Mouse (Mus musculus) CH12.LX (cell line): Measurements from ENCODE around the gene Cenpp. TPM values are rescaled to one million over a fixed set of nuclear protein-coding genes. Genes with fewer than 3 reads are reported as not detected.

ENCODE experiments used
- DNase-seq: peaks from one replicate; pipeline ENCODE4 v3.0.0-alpha.2; 2013; ENCODE audit errors: extremely low read depth
- H3K27ac ChIP-seq: 2 replicates; pipeline ENCODE4 v1.5.1; 2012; ENCODE audit warnings: low read depth, mild to moderate bottlenecking, control low read depth, moderate library complexity; ENCODE audit not compliant: insufficient read depth
- H3K27me3 ChIP-seq: replicated peaks from 2 replicates; pipeline ENCODE3; 2012; ENCODE audit warnings: inconsistent platforms
- H3K36me3 ChIP-seq, 2 experiments: replicated peaks in 1 of 2; 2 replicates each; pipeline versions ENCODE3 to v1.6.1; 2012; ENCODE audit warnings: inconsistent platforms in 1 of 2, low read length in 1 of 2, mild to moderate bottlenecking in 1 of 2, mixed read lengths in 1 of 2, moderate library complexity in 1 of 2; ENCODE audit not compliant: control insufficient read depth in 1 of 2, insufficient read depth in 1 of 2
- H3K4me1 ChIP-seq, 2 experiments: 2 replicates each; pipeline ENCODE4 v1.6.1; 2012; ENCODE audit warnings: inconsistent platforms in 1 of 2, moderate library complexity in 1 of 2; ENCODE audit not compliant: insufficient read depth in 2 of 2, control insufficient read depth in 1 of 2
- H3K4me2 ChIP-seq: 2 replicates; pipeline ENCODE4 v1.6.1; 2012; ENCODE audit warnings: low read depth, mild to moderate bottlenecking, control low read depth; ENCODE audit not compliant: poor library complexity, insufficient read depth, severe bottlenecking
- H3K4me3 ChIP-seq, 3 experiments: fragments of 150-350 bp in 1 of 3; sonication (generic) in 1 of 3; replicated peaks in 1 of 3; 2 replicates each; pipeline versions ENCODE3 to v1.5.1; 2011 to 2012; ENCODE audit warnings: low read depth in 2 of 3, low read length in 2 of 3, mild to moderate bottlenecking in 2 of 3, moderate library complexity in 2 of 3, control low read depth in 1 of 3, improper control_type of control experiment in 1 of 3, inconsistent platforms in 1 of 3, mixed read lengths in 1 of 3; ENCODE audit not compliant: poor library complexity in 1 of 3
- H3K79me2 ChIP-seq: replicated peaks from 2 replicates; pipeline ENCODE4 v1.6.1; 2012; ENCODE audit warnings: mild to moderate bottlenecking, moderate library complexity; ENCODE audit not compliant: control insufficient read depth, poor library complexity, insufficient read depth, severe bottlenecking; ENCODE audit errors: extremely low read depth
- H3K9ac ChIP-seq: 2 replicates; pipeline ENCODE4 v1.6.1; 2012; ENCODE audit warnings: low read depth, mild to moderate bottlenecking, control low read depth, moderate library complexity; ENCODE audit not compliant: insufficient read depth
- H3K9me3 ChIP-seq: replicated peaks from 2 replicates; pipeline ENCODE3; 2012; ENCODE audit warnings: low read length, inconsistent platforms, mixed read lengths
- CHD2 ChIP-seq: IDR thresholded peaks from 2 replicates; pipeline ENCODE4 v1.6.1; 2011; ENCODE audit warnings: low read length, improper control_type of control experiment
- CTCF ChIP-seq, 2 experiments: IDR thresholded peaks in 1 of 2; conservative IDR thresholded peaks in 1 of 2; 2 replicates each; pipeline ENCODE4 v1.5.1; 2011 to 2012; ENCODE audit warnings: low read depth in 2 of 2, low read length in 2 of 2, improper control_type of control experiment in 1 of 2, inconsistent platforms in 1 of 2, mild to moderate bottlenecking in 1 of 2, moderate library complexity in 1 of 2
- E2F4 ChIP-seq: IDR thresholded peaks from 2 replicates; pipeline ENCODE4 v1.6.1; 2011; ENCODE audit warnings: low read depth, low read length, improper control_type of control experiment; ENCODE audit not compliant: insufficient replicate concordance
- ELF1 ChIP-seq: IDR thresholded peaks from 2 replicates; pipeline ENCODE4 v1.6.1; 2014; ENCODE audit warnings: low read depth, mild to moderate bottlenecking, inconsistent platforms, low read length, improper control_type of control experiment
- ETS1 ChIP-seq: conservative IDR thresholded peaks from 2 replicates; pipeline ENCODE4 v1.6.1; 2012; ENCODE audit warnings: low read depth, mild to moderate bottlenecking, inconsistent platforms, low read length, improper control_type of control experiment, moderate library complexity
- HCFC1 ChIP-seq: IDR thresholded peaks from 2 replicates; pipeline ENCODE4 v1.6.1; 2012; ENCODE audit warnings: low read depth, mild to moderate bottlenecking, inconsistent platforms, low read length, improper control_type of control experiment
- IRF4 ChIP-seq: IDR thresholded peaks from 2 replicates; pipeline ENCODE4 v1.6.1; 2014; ENCODE audit warnings: low read depth, mild to moderate bottlenecking, inconsistent platforms, low read length, improper control_type of control experiment
- JUN ChIP-seq: IDR thresholded peaks from 2 replicates; pipeline ENCODE4 v1.6.1; 2011; ENCODE audit warnings: low read depth, mild to moderate bottlenecking, low read length, improper control_type of control experiment, moderate library complexity; ENCODE audit not compliant: insufficient read depth
- JUND ChIP-seq: conservative IDR thresholded peaks from 2 replicates; pipeline ENCODE4 v1.6.1; 2011; ENCODE audit warnings: low read depth, low read length, improper control_type of control experiment
- MAFK ChIP-seq: IDR thresholded peaks from 2 replicates; pipeline ENCODE4 v1.6.1; 2011; ENCODE audit warnings: low read length, improper control_type of control experiment; ENCODE audit not compliant: insufficient replicate concordance
- MAZ ChIP-seq: IDR thresholded peaks from 2 replicates; pipeline ENCODE4 v1.6.1; 2012; ENCODE audit warnings: low read depth, mild to moderate bottlenecking, inconsistent platforms, low read length, improper control_type of control experiment, moderate library complexity
- MEF2A ChIP-seq: IDR thresholded peaks from 2 replicates; pipeline ENCODE4 v1.6.1; 2014; ENCODE audit warnings: low read depth, mild to moderate bottlenecking, inconsistent platforms, low read length, improper control_type of control experiment, borderline replicate concordance
- MXI1 ChIP-seq: IDR thresholded peaks from 2 replicates; pipeline ENCODE4 v1.6.1; 2011; ENCODE audit warnings: mild to moderate bottlenecking, low read depth, low read length, improper control_type of control experiment
- NRF1 ChIP-seq: IDR thresholded peaks from 2 replicates; pipeline ENCODE4 v1.6.1; 2014; ENCODE audit warnings: low read depth, mild to moderate bottlenecking, inconsistent platforms, low read length, improper control_type of control experiment, moderate library complexity
- PAX5 ChIP-seq: IDR thresholded peaks from 2 replicates; pipeline ENCODE4 v1.6.1; 2012; ENCODE audit warnings: low read length, inconsistent platforms, mixed read lengths
- POLR2AphosphoS2 ChIP-seq: IDR thresholded peaks from 2 replicates; pipeline ENCODE4 v1.6.1; 2011; ENCODE audit warnings: low read depth, low read length, improper control_type of control experiment
- RAD21 ChIP-seq: IDR thresholded peaks from 2 replicates; pipeline ENCODE4 v1.6.1; 2011; ENCODE audit warnings: low read depth, mild to moderate bottlenecking, low read length, improper control_type of control experiment, moderate library complexity
- SIN3A ChIP-seq: IDR thresholded peaks from 2 replicates; pipeline ENCODE4 v1.6.1; 2012; ENCODE audit warnings: low read length, improper control_type of control experiment, inconsistent platforms
- TBP ChIP-seq: conservative IDR thresholded peaks from 2 replicates; pipeline ENCODE4 v1.6.1; 2011; ENCODE audit warnings: low read depth, low read length, improper control_type of control experiment
- TCF12 ChIP-seq: IDR thresholded peaks from 2 replicates; pipeline ENCODE4 v1.6.1; 2014; ENCODE audit warnings: low read depth, mild to moderate bottlenecking, inconsistent platforms, low read length, improper control_type of control experiment
- USF1 ChIP-seq: IDR thresholded peaks from 2 replicates; pipeline ENCODE4 v1.6.1; 2014; ENCODE audit warnings: low read depth, mild to moderate bottlenecking, inconsistent platforms, low read length, improper control_type of control experiment
- ZMIZ1 ChIP-seq: IDR thresholded peaks from 2 replicates; pipeline ENCODE4 v1.6.1; 2012; ENCODE audit warnings: low read depth, mild to moderate bottlenecking, inconsistent platforms, low read length, improper control_type of control experiment
- ZNF384 ChIP-seq: IDR thresholded peaks from 2 replicates; pipeline ENCODE4 v1.6.1; 2012; ENCODE audit warnings: low read depth, low read length, improper control_type of control experiment, inconsistent platforms
- dilution Hi-C: fragments of 300-500 bp; cut with MboI; formaldehyde crosslinking; loops from 2 replicates; pipeline ENCODE4 v1.14.3; 2020; ENCODE audit warnings: low sequenced_read_pairs; ENCODE audit not compliant: extremely low pct_unique_long_range_greater_than_20kb, extremely low pct_ligation_motif_present
- in situ Hi-C: fragments of 300-500 bp; cut with MboI; formaldehyde crosslinking; loops from 3 replicates; pipeline ENCODE4 v1.14.3; 2019; ENCODE audit warnings: low sequenced_read_pairs, low pct_ligation_motif_present, low pct_unique_long_range_greater_than_20kb, mixed read lengths
- polyA plus RNA-seq: library from polyadenylated mRNA; unstranded; fragments of >175 nt; gene quantifications from 2 replicates; pipeline ENCODE4 v1.2.1, GENCODE M21; 2012; ENCODE audit warnings: low read depth; ENCODE audit not compliant: insufficient read length
- total RNA-seq, 2 experiments: library from RNA; depleted of rRNA; stranded (reverse); fragments of 300-350 nt in 1 of 2; fragments of >200 nt in 1 of 2; gene quantifications; 2 replicates each; pipeline ENCODE4 v1.2.3; 2012 to 2014

Gene Cenpp
- total and polyA plus RNA-seq, 3 experiments, result 11.2 to 35.3 (median 11.8) TPM

- H3K9me3 ChIP-seq, result no peaks in the 10 kb centered on the region
- H3K79me2 ChIP-seq, result peaks cover 12% of the 10 kb centered on the region
- H3K4me2 ChIP-seq, result peak overlapping the region; percentile 51
- H3K4me3 ChIP-seq, result no peak overlapping the region
- dilution Hi-C loops, result no loop called here
- H3K27me3 ChIP-seq, result no peaks in the 10 kb centered on the region
- H3K4me1 ChIP-seq, result peaks cover 0 to 31% of the 10 kb centered on the region in 2 experiments; a peak in 2 of 4 replicates
- peaks cover 0 to 15% of the 10 kb centered on the region in 2 experiments for H3K36me3 ChIP-seq
- in situ Hi-C loops, result no loop called here
- TF ChIP-seq RAD21 (peak; percentile 28), CTCF (conservative IDR thresholded peaks at IDR 0.05 in 1 of 2, IDR thresholded peaks at IDR 0.05 in 1 of 2; ENCODE audit: low read depth in 2 of 2, low read length in 2 of 2) (peak in 1 of 2 experiments; percentile 33; a peak in 2 of 4 replicates), HCFC1 (no peak)
- peak overlapping the region; percentile 68; the same call in 1 of the 2 replicates for H3K9ac ChIP-seq
- no peak for DNase-seq
- no peak overlapping the region for H3K27ac ChIP-seq
Observed at GRCm38 (mm10) chr13:49651136-49651535, 1.4 kb downstream of the Cenpp start.

- Histone ChIP-seq H3K4me2 (no peak overlapping the region), H3K9me3 (no peaks in the 10 kb centered on the region), H3K9ac (no peak overlapping the region), H3K27me3 (no peaks in the 10 kb centered on the region), H3K4me3 (no peak overlapping the region), H3K79me2 (no peaks in the 10 kb centered on the region), H3K36me3 (peaks cover 2 to 18% of the 10 kb centered on the region in 2 experiments)
- in situ Hi-C loops, result loop anchor here (10.0 kb wide), 1 partner anchor 201 kb away; no protein-coding TSS in a partner anchor
- no peak for DNase-seq
- TF ChIP-seq SIN3A, result no peak
- TF ChIP-seq MAFK, result peak; percentile 87
- TF ChIP-seq, all 38 proteins: peak for 1
- Histone ChIP-seq H3K27ac (no peak overlapping the region), H3K4me1 (peaks cover 0 to 17% of the 10 kb centered on the region in 2 experiments; a peak in 2 of 4 replicates)
- dilution Hi-C loops, result no loop called here
Observed at GRCm38 (mm10) chr13:49646019-49646418, 6.6 kb downstream of the Cenpp start.

DNA sequence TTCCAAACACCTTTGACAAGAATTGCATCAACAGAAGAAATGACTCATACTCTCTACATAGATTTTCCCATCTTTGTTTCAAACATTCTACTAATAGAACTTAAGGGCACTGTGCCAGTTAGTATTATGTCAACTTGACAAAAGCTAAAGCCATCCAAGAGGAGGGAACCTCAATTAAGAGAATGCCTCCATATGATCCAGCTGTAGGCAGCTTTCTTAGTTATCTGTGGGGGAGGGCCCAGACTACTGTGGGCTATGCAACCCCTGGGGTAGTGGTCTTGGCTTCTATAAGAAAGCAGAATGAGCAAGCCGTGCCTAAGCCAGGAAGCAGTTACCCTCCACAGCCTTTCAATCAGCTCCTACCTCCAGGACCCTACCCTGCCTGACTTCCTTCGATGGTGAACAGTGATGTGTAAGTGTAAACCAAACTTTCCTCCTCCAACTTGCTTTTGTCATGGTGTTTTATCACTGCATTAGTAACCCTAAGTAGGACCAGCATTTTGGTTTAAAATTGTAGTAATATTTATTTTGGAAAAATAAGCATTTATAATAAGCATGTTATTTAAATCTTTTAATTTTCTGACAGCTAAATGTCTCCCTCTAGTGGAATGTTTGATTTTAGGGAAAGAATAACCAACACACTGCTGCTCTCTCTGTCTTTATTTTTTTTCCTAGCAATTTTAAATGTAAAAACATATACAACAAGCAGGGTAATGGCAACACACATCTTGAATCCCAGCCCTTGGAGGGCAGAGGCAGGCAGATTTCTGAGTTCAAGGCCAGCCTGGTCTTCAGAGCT, 7.7 kb downstream of the Cenpp start:
- peaks cover 3 to 22% of the 10 kb centered on the region in 2 experiments for H3K36me3 ChIP-seq
- TF ChIP-seq JUN (no peak), USF1 (no peak), ETS1 (no peak), MXI1 (no peak), MAZ (no peak), ZMIZ1 (no peak), ELF1 (no peak), CHD2 (no peak), IRF4 (0 out of 2 replicates have a peak, but pooled peaks have one; percentile 10), TBP (no peak), TCF12 (no peak), JUND (no peak), NRF1 (no peak), PAX5 (no peak), POLR2AphosphoS2 (no peak), HCFC1 (no peak), MEF2A (peak; percentile 45; the same call in 1 of the 2 replicates), E2F4 (no peak), RAD21 (peak; percentile 64), ZNF384 (no peak)

More for the DNA sequence above, 7.7 kb downstream of the Cenpp start:
- Histone ChIP-seq H3K9me3 (no peaks in the 10 kb centered on the region), H3K4me2 (no peak overlapping the region), H3K4me1 (peaks cover 0 to 10% of the 10 kb centered on the region in 2 experiments; a peak in 1 of 4 replicates), H3K27ac (no peak overlapping the region), H3K4me3 (no peak overlapping the region), H3K9ac (no peak overlapping the region), H3K27me3 (no peaks in the 10 kb centered on the region), H3K79me2 (no peaks in the 10 kb centered on the region)
- peak; percentile 18 for DNase-seq
- dilution Hi-C loops, result no loop called here
- in situ Hi-C loops, result loop anchor here (10.0 kb wide), 1 partner anchor 200 kb away; no protein-coding TSS in a partner anchor
